Mouse (Mus musculus) embryonic facial prominence, embryonic 15.5 days (tissue): ENCODE results near the gene Zfp618. TPM values are rescaled to one million over a fixed set of nuclear protein-coding genes. Genes with fewer than 3 reads are reported as not detected.
A peak's percentile ranks its signal among the peaks of the same experiment; 100 is the strongest.

Experiments used
- ATAC-seq: fragments of 200-750 bp; cut with Nextera tagmentation; 2 replicates; pipeline ENCODE4 v1.8.0; 2017; ENCODE audit warnings: low read depth, moderate TSS enrichment; ENCODE audit not compliant: insufficient number of reproducible peaks, low FRiP score, low TSS enrichment
- H3K27ac ChIP-seq: fragments of 300-500 bp; sonication (generic); replicated peaks from 2 replicates; pipeline ENCODE4 v1.5.1; 2015; ENCODE audit warnings: mild to moderate bottlenecking, inconsistent platforms
- H3K27me3 ChIP-seq: fragments of 300-500 bp; sonication (generic); 2 replicates; pipeline ENCODE4 v1.6.1; 2015; ENCODE audit warnings: inconsistent platforms
- H3K36me3 ChIP-seq: fragments of 300-500 bp; sonication (generic); 2 replicates; pipeline ENCODE4 v1.6.1; 2015; ENCODE audit warnings: mild to moderate bottlenecking, inconsistent platforms
- H3K4me1 ChIP-seq: fragments of 300-500 bp; sonication (generic); 2 replicates; pipeline ENCODE4 v1.6.1; 2015; ENCODE audit warnings: inconsistent platforms
- H3K4me2 ChIP-seq: fragments of 300-500 bp; sonication (generic); replicated peaks from 2 replicates; pipeline ENCODE4 v1.6.1; 2015; ENCODE audit warnings: mild to moderate bottlenecking, inconsistent platforms
- H3K4me3 ChIP-seq: fragments of 300-500 bp; sonication (generic); replicated peaks from 2 replicates; pipeline ENCODE4 v1.5.1; 2015; ENCODE audit warnings: mild to moderate bottlenecking, inconsistent platforms
- H3K9ac ChIP-seq: fragments of 300-500 bp; sonication (generic); 2 replicates; pipeline ENCODE4 v1.6.1; 2015; ENCODE audit warnings: inconsistent platforms
- H3K9me3 ChIP-seq: fragments of 300-500 bp; sonication (generic); replicated peaks from 2 replicates; pipeline ENCODE4 v1.6.1; 2016; ENCODE audit warnings: inconsistent platforms
- WGBS: fragments of 180-500 bp; shearing (Covaris S2); methylation state at CpG from one replicate; pipeline ENCODE4 v1.1.7; 2015; 5-methylcytosine and 5-hydroxymethylcytosine counted together
- polyA plus RNA-seq: library from polyadenylated mRNA; unstranded; fragments of >200 nt; fragmentation: Nextera tagmentation; extraction: Ambion mirVana; gene quantifications from 2 replicates; pipeline ENCODE4 v1.2.1, GENCODE M21; 2015

Gene Zfp618
- polyA plus RNA-seq, 1 experiment from 2014 or later = 22.7 TPM

DNA sequence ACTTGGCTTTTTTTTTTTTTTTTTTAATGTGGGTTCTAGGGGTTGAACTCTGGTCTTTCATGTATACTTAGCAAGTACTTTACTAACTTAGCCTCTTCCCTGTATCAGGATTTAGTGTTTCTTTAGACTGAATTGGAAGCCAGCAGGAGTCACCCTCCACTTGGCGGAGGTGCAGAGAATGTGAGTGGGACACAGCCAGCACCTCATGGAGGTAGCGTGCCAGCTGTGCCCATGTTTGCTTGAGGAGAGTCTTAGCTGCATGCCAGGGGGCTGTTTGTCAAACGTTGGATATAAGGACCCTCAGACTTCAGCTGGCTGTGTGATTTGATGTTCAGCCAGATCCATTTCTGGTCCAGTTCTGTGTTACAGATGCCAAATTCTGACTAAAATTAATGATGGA is 7.7 kb downstream of the Zfp618 start:
- Histone ChIP-seq H3K4me3 (no peak overlapping the region), H3K9me3 (no peaks in the 10 kb centered on the region), H3K27ac (no peak overlapping the region), H3K9ac (no peak overlapping the region), H3K4me1 (peaks cover 47% of the 10 kb centered on the region), H3K27me3 (no peaks in the 10 kb centered on the region), H3K36me3 (no peaks in the 10 kb centered on the region), H3K4me2 (no peak overlapping the region)
- ATAC-seq = no peak
- 68% methylated on average over 3 of the region's 3 CpGs for WGBS

DNA sequence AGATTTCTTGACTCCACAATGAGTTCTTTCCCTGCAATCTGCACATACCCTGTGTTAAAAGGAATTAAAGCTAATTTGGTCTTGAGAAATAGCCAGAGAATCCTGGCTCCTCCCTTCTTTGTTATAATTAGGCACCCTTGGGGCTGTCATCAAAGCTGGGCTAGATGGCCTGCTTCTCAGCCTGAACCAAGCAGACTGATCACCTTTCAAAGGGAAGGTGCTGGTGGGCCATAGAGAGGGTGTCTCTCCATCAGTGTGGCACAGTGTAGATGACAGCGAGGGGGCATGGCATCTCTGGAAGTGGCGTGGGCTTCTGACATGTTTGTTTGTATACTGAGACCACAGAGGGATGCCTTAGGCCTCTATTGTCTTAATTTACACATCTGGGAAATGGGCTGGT is 9.5 kb downstream of the Zfp618 start:
- H3K27me3 ChIP-seq = no peaks in the 10 kb centered on the region
- ATAC-seq = no peak
- 93% methylated on average over 2 of the region's 2 CpGs for WGBS
- H3K9ac ChIP-seq = no peak overlapping the region
- no peak overlapping the region for H3K4me3 ChIP-seq
- H3K36me3 ChIP-seq = no peaks in the 10 kb centered on the region
- H3K9me3 ChIP-seq = no peaks in the 10 kb centered on the region
- no peak overlapping the region for H3K27ac ChIP-seq
- H3K4me2 ChIP-seq = no peak overlapping the region
- H3K4me1 ChIP-seq = peaks cover 54% of the 10 kb centered on the region

DNA sequence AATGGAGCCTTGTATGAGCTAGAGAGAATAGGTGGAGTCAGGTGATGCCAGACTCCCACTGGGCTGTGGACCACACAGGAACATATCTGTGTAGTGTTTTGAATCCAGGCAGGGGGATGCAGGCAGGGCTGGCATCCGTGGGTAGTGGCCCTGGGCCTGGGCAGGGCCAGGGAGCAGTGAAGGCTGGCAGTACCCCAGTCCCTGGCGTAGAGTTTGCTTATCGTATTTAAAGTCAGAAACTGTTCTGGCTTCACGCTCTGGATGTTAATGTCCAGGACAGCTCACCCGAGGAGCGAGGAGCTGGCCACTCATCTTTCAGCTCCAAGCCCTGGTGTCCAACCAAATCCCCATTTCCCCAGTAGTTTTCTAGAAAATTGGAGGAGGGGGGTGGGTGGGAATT is 10.2 kb downstream of the Zfp618 start:
- no peak for ATAC-seq
- no peak overlapping the region for H3K4me2 ChIP-seq
- no peaks in the 10 kb centered on the region for H3K9me3 ChIP-seq
- WGBS = 71% methylated on average over 6 of the region's 6 CpGs
- H3K27ac ChIP-seq = 0 out of 2 replicates have a peak overlapping the region, but pooled peaks have one; percentile 24
- H3K9ac ChIP-seq = no peak overlapping the region
- no peak overlapping the region for H3K4me3 ChIP-seq
- no peaks in the 10 kb centered on the region for H3K36me3 ChIP-seq
- H3K27me3 ChIP-seq = no peaks in the 10 kb centered on the region
- peaks cover 51% of the 10 kb centered on the region for H3K4me1 ChIP-seq

DNA sequence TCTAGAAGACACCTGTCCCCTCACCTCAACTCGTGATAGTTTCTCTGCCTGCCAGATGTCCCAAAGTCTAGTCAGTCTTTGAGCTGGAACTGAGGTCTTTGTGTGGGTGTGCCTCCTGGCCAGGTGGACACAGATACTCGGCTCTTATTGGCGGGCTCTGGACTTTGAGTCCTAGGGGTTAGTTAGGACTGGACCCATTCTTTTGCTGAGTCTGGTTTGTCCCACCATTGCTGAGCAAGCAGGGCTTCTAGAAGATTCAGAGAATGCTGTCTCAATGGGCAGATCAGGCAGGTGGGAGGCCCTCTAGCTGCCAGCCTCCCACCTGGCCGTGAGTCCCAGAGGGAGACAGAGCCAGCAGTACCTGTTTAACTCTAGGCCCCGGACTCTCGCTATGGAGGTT is 12.1 kb downstream of the Zfp618 start:
- Histone ChIP-seq H3K9ac (no peak overlapping the region), H3K9me3 (no peaks in the 10 kb centered on the region), H3K4me2 (no peak overlapping the region), H3K27me3 (no peaks in the 10 kb centered on the region), H3K4me3 (no peak overlapping the region), H3K27ac (no peak overlapping the region), H3K4me1 (peaks cover 39% of the 10 kb centered on the region), H3K36me3 (no peaks in the 10 kb centered on the region)
- ATAC-seq = no peak
- WGBS = 76% methylated on average over 6 of the region's 6 CpGs

DNA sequence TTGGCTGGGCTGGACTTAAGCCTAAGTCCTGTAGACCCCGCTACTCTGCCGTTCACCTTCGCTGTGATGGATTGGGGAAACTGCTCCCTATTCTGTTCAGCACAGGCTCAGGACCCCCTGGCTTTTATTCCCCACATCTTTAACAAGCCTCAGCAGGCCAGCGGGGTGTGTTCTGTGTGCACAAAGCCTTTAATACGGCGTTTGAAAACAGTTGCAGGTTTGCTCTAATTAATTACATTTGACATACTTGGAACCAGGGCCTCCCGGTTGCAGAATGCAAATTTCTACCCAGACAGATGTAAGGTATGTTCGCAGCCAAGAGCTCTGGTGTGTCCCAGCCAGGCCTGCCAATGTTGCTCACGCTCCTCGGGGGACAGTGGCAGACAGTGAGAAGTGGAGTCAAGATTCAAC is 13.1 kb downstream of the Zfp618 start:
- 0 out of 2 replicates have a peak overlapping the region, but pooled peaks have one; percentile 34 for H3K27ac ChIP-seq
- peaks cover 39% of the 10 kb centered on the region for H3K4me1 ChIP-seq
- no peak for ATAC-seq
- no peaks in the 10 kb centered on the region for H3K36me3 ChIP-seq
- no peak overlapping the region for H3K9ac ChIP-seq
- H3K27me3 ChIP-seq = no peaks in the 10 kb centered on the region
- H3K4me2 ChIP-seq = 0 out of 2 replicates have a peak overlapping the region, but pooled peaks have one; percentile 2
- WGBS = 26% methylated on average over 10 of the region's 10 CpGs
- no peaks in the 10 kb centered on the region for H3K9me3 ChIP-seq
- H3K4me3 ChIP-seq = no peak overlapping the region

DNA sequence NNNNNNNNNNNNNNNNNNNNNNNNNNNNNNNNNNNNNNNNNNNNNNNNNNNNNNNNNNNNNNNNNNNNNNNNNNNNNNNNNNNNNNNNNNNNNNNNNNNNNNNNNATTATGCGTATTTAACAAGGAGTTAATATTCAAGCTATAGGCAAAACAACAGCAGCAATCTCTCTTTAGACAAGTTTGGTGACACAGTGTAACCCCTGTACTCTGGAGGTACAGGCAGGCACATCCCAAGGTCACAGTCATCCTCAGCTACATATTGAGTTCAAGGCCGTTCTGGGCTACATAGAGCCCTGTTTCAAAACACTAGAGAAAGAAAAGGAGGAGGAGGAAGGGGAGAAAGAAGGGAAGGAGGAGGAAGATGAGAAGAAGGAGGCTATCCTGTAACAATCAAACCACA is 16.2 kb downstream of the Zfp618 start:
- no peak overlapping the region for H3K27ac ChIP-seq
- no peak overlapping the region for H3K4me2 ChIP-seq
- peaks cover 22% of the 10 kb centered on the region for H3K4me1 ChIP-seq
- H3K9me3 ChIP-seq = no peaks in the 10 kb centered on the region
- ATAC-seq = no peak
- H3K36me3 ChIP-seq = no peaks in the 10 kb centered on the region
- WGBS = 85% methylated on average over 2 of the region's 2 CpGs
- H3K9ac ChIP-seq = no peak overlapping the region
- no peaks in the 10 kb centered on the region for H3K27me3 ChIP-seq
- H3K4me3 ChIP-seq = no peak overlapping the region

DNA sequence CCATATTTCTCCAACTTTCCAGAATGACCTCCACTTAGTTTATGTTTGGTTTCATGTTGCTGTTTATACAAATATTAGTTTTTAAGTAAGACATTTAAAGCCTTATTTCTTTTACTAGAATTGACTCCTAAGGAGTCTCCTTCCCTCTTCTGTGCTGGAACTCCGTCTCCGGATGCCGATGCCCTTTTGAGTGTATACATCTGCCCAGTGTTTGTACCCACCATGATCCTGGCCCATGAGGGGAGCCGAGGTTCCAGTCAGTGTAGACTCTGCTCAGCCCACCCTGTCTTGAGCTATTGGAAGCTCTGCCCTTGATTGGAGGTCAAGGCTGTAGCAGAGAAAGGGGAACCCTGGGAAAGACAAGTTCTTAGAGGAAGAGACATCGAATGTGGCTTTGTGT is 18.2 kb downstream of the Zfp618 start:
- Histone ChIP-seq H3K27me3 (no peaks in the 10 kb centered on the region), H3K9me3 (no peaks in the 10 kb centered on the region), H3K4me2 (no peak overlapping the region), H3K4me1 (peaks cover 7% of the 10 kb centered on the region), H3K36me3 (no peaks in the 10 kb centered on the region), H3K9ac (no peak overlapping the region), H3K4me3 (no peak overlapping the region), H3K27ac (no peak overlapping the region)
- ATAC-seq = no peak
- 92% methylated on average over 5 of the region's 5 CpGs for WGBS

DNA sequence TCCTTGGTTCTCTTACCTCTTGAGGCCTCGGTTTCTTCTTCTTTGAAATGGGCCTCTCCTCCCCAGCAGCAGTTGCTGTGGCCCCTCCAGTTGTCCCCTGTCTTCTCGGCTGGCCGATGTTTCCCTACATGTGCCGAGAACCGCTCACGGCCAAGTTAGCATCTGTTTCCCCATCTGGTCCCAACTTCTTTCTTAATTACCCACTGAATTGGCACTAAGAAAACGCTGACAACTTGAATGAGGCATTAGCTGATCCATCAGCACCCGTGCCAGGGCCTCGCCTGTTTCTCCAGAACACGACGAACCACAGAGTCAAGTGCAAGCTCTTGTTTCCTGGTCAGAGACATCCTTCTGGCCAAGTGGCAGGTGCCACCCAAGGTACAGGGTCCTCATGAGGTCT is 26.0 kb downstream of the Zfp618 start:
- H3K27ac ChIP-seq = no peak overlapping the region
- no peak overlapping the region for H3K9ac ChIP-seq
- WGBS = 59% methylated on average over 11 of the region's 11 CpGs
- no peak overlapping the region for H3K4me2 ChIP-seq
- no peak for ATAC-seq
- no peaks in the 10 kb centered on the region for H3K27me3 ChIP-seq
- H3K9me3 ChIP-seq = no peaks in the 10 kb centered on the region
- H3K4me3 ChIP-seq = no peak overlapping the region
- H3K4me1 ChIP-seq = peaks cover 2% of the 10 kb centered on the region; the same call in 1 of the 2 replicates
- 0 out of 2 replicates have a peak, but pooled peaks cover 6% of the 10 kb centered on the region for H3K36me3 ChIP-seq

DNA sequence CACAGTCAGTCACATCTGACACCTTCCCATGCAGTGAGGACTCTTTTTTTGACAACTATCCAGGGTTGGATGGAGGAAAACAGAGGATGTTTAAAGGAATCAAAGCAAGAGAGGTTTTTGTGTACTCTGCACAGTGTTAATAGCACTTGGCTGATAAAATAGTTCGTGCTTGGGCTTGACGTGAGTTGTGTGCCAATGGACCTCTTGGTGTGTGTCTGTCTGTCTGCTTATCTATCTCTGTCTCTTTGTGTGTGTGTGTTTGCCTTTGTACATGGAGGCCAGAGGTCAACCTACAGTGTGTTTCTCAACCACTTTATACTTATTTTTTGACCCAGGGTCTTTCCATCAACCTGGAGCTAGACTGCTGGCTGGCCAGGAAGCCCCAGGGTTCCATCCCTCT is 27.8 kb downstream of the Zfp618 start:
- H3K27ac ChIP-seq = no peak overlapping the region
- 86% methylated on average over 2 of the region's 2 CpGs for whole genome bisulfite sequencing

DNA sequence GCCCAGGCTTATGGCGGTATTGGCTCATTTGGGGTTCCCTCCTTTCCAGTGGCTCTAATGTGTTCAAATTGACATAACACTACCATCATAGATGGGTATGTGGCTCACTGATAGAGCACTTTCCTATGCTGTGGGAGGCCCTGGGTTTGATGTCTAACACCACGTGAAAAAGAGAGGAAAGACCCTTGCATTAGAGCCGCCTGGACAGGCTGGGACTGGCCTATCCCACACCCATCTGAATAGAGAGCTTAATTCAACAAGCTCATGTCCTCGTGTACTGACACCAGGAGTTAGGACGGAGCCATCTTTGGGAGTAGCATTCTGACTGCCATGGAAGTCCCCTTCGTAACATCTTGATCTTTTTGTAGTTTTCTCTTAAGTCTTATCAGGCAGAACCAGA is 32.2 kb downstream of the Zfp618 start:
- ATAC-seq = no peak
- no peak overlapping the region for H3K9ac ChIP-seq
- no peaks in the 10 kb centered on the region for H3K27me3 ChIP-seq
- 76% methylated on average over 6 of the region's 6 CpGs for WGBS
- peaks cover 38% of the 10 kb centered on the region for H3K4me1 ChIP-seq
- no peak overlapping the region for H3K4me2 ChIP-seq
- H3K27ac ChIP-seq = 0 out of 2 replicates have a peak overlapping the region, but pooled peaks have one; percentile 87
- 0 out of 2 replicates have a peak, but pooled peaks cover 6% of the 10 kb centered on the region for H3K36me3 ChIP-seq
- H3K9me3 ChIP-seq = no peaks in the 10 kb centered on the region
- no peak overlapping the region for H3K4me3 ChIP-seq

More for the DNA sequence above, 27.8 kb downstream of the Zfp618 start:
- Histone ChIP-seq H3K4me1 (peaks cover 14% of the 10 kb centered on the region), H3K4me3 (no peak overlapping the region), H3K36me3 (0 out of 2 replicates have a peak, but pooled peaks cover 6% of the 10 kb centered on the region), H3K4me2 (no peak overlapping the region), H3K9ac (no peak overlapping the region), H3K9me3 (no peaks in the 10 kb centered on the region), H3K27me3 (no peaks in the 10 kb centered on the region)
- no peak for ATAC-seq

DNA sequence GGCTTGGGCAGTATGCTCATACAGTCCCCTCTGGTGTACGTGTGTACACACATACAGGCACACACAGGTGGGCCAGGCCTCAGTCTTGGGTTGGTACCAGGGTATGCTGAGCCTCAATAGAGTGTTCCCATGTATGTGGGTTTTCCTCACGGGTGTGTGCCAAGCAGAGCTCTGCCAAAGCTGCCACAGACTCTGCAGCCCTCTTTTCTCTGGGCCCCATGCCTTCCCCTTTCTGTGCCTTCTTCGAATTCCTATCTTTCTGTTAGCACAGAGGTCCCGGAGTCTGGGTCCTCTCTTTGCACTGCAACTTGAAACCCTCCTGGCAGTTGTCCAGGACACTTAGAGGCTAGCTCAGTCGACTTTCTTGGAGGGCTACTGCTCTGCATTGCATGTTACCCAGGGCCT is 33.1 kb downstream of the Zfp618 start:
- H3K9me3 ChIP-seq = no peaks in the 10 kb centered on the region
- no peak overlapping the region for H3K9ac ChIP-seq
- peak overlapping the region; percentile 87 for H3K27ac ChIP-seq
- H3K36me3 ChIP-seq = 0 out of 2 replicates have a peak, but pooled peaks cover 6% of the 10 kb centered on the region
- no peak overlapping the region for H3K4me3 ChIP-seq
- peaks cover 38% of the 10 kb centered on the region for H3K4me1 ChIP-seq
- no peaks in the 10 kb centered on the region for H3K27me3 ChIP-seq
- WGBS = 9% methylated on average over 5 of the region's 5 CpGs
- ATAC-seq = peak; percentile 71
- H3K4me2 ChIP-seq = peak overlapping the region; percentile 2; the same call in 1 of the 2 replicates

DNA sequence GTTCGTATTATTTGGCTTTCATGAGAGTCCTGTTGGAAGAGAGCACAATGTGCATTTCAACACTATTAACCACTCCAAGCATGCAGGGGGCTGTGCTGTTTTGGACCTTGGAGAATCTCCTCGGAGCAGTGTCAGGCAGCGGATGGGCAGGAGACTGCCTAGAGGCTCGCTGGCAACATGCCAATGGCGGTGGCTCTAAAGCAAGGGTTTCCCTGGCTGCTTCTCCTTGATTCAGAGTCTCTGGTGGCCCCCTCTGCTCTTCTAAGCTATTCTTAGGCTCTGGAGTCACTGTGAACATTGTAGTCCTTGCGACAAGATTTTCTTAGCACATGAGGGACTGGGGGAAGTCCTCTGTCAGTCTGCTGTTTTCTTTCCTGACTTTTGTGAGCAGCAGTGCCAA is 33.5 kb downstream of the Zfp618 start:
- no peak overlapping the region for H3K9ac ChIP-seq
- H3K36me3 ChIP-seq = 0 out of 2 replicates have a peak, but pooled peaks cover 6% of the 10 kb centered on the region
- H3K27ac ChIP-seq = peak overlapping the region; percentile 87
- no peaks in the 10 kb centered on the region for H3K27me3 ChIP-seq
- WGBS = 15% methylated on average over 6 of the region's 6 CpGs
- peak overlapping the region; percentile 2; the same call in 1 of the 2 replicates for H3K4me2 ChIP-seq
- no peak overlapping the region for H3K4me3 ChIP-seq
- peaks cover 38% of the 10 kb centered on the region for H3K4me1 ChIP-seq
- no peaks in the 10 kb centered on the region for H3K9me3 ChIP-seq
- peak; percentile 36; the same call in 1 of the 2 replicates for ATAC-seq
